Mouse (Mus musculus): ENCODE measurements around the gene Exoc3l4.

Gene Exoc3l4

DNA sequence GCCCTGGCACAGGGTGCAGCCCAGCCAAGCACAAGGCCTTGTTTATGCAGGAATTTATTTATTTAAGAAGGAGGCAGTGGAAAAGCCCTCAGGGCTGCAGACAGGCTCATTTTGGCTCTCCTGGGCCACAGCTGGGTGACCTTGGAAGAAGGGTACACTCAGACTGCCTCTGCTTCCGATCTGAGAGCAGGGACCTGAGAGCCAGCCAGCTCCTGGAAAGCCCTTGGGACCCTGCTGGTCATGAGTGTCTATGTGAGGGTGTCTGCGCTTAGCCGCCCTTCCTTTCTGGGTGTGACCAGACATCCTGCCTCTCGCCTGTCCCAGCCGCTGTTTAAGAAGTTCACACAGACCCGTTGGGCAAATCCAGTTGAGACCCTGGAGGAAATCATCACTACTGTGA lies 33.5 kb downstream of the Exoc3l4 start:
- DNase-seq (ENCODE audit: low read depth, low spot score) = no peak

DNA sequence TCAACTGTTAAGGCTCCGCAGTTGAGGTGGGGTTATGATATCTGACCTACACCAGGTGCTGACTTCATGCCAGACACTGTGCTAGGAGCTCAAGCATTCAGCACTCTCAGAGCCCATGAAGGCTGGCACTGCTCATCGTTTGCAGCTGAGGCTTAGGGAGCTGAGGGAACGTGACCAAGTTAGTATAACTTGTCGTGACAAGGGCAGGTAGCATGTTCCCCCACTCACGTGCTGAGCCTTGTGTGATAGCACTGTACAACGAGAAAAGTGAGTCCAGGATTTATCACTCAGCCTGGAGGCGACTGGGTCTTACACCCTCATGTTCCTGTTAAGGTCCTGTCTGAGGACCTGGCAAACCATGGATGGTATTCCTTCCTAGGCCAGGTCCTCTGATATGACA lies 34.7 kb downstream of the Exoc3l4 start:
- DNase-seq (ENCODE audit: low read depth, low spot score) = no peak

DNA sequence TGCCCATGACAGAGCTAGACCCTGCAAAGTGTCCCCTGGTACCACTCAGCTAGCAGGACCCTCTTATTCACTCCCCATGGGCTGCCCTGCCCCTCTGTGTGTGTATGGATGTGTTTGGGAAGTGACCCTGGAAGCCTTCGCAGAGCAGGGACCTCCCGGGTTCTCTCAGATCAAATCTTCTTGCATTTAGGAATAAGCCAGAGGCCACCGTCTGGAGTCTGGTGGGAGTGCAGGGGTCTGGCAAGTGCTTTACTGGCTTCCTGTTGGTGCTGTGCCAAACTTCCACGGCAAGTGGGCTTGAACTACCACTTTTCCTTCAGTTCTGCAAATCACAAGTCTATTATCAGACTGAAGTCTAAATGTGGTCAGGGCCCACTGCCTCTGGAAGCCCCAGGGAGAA lies 37.2 kb downstream of the Exoc3l4 start:
- DNase-seq (ENCODE audit: low read depth, low spot score) = no peak

DNA sequence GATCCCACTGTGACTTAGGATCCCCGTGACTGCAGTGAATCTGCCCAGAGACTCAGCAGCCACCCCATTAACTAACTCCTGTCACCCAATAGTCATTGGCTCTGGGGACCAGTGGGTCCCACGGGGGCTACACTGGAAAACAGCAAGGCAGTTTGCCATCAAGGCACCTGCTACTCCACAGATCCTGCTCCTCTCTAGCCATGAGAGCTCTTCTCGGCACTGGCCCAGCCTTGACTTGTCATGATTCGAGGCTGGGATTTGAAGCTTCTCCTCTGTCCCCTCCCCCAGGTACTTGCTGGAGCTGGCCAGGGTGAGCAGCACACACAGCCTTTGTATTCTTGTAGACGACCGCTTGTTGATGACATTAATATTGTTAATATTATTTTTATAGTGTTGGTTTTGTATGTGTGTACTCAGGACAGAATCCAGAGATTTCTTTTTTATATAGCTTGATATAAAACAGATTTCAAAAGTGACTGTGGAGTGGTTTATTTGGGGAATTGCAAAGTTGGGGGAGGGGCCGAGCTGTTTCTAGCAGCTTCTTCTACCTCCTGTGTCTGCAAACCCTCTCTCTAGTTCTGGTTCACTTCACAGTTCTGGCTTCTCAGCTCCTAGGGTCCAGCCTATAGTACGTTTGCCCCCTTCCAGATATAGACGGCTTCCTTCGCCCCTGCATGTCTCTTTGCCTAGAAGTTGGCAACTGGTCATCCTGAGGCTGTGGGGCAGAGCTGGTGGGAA lies 37.9 kb downstream of the Exoc3l4 start:
- DNase-seq (ENCODE audit: low read depth, low spot score) = no peak

DNA sequence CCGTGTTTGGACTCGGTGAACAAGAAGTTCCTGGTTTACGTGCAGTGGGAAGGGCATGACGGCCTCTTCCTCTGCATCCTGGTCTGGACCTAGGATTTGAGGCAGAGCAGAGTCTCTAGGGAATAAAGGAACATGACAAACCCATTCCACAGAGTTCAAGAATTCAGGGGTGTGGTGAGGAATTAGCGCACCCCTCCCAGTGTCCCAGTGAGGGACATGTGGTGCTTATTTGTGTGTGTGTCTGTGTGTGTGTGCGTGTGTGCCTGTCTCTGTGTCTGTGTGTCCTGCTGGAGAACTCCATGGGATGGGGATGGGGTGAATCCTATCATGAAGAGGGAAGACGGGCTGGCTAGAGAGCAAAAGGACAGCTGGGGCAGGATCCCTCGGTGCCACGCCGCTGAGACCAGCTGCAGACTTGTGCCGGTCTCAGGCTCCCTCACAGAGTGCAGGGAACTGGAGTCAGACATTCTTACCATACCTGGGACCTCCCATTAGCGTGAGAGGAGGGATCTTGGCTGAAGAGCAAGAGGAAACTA lies 38.6 kb downstream of the Exoc3l4 start:
- no peak for DNase-seq (ENCODE audit: low read depth, low spot score)

DNA sequence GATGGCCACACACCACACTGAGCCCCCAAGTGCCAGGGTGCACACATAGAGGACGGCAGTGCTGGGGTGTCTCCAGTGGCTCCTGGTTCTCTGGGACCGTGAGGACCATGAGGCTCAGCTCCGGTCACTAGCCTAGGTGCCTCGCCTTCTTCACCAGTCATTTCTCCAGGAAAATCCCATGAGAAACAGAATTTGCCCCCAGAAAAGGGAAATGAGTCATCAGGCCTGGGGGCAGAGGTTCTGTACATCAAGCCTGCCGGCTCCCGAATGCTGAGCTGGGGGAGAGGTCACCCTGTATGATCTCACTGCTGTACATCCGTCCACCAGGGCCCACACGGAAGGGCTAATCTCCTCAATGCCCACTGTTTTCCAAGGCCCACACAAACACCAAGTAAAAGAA lies 39.0 kb downstream of the Exoc3l4 start:
- no peak for DNase-seq (ENCODE audit: low read depth, low spot score)

DNA sequence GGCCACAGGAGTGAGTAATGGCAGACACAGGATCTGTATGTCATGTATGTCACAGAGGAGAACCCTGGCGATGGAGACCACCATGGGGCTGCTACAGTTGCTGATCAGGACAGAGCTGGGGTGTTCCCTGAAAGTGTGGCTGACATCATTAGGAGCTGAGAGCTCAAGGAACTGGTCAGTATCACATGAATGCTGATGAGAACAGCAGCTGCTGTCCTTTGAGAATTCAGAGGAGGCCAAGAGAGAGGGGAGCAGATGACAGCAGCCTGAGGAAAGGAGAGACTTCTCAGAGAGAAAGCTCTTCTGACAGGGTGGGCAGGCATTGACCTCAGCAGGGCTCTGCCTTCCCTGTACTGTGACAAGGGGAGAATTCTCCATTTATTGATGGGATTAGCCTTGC lies 40.9 kb downstream of the Exoc3l4 start:
- no peak for DNase-seq (ENCODE audit: low read depth, low spot score)

DNA sequence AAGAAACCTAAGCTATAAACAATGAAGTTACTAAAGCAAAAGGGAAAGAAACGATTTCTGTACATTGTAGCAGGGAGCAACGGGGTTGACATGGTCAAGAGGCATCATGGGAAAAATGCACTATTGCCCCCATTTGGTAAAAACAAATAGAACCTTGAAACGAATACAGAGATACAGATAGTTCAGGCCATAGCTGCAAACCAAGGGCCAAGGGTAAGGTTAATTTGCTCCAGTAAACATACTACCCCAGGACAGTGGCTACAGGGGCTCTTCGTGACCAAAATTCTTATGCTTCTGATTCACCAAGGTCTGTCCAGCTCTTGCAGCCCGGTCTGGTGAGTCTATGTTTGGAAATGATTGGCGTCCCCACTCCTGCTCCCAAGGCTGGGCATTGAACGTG lies 46.8 kb downstream of the Exoc3l4 start:
- DNase-seq (ENCODE audit: low read depth, low spot score) = no peak

DNA sequence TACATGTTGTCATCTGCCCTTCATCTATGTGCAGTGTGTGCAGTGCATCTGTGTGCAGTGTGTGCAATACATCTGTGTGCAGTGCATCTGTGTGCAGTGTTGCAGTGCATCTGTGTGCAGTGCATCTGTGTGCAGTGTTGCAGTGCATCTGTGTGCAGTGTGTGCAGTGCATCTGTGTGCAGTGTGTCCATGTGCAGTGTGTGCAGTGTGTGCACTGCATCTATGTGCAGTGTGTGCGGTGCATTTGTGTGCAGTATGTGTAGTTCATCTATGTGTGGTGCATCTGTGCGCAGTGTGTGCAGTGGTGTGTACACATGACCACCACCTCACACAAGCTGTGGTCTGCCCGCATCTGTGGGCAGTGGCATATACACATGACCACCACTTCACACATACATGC lies 49.6 kb downstream of the Exoc3l4 start:
- DNase-seq (ENCODE audit: low read depth, low spot score) = no peak

DNA sequence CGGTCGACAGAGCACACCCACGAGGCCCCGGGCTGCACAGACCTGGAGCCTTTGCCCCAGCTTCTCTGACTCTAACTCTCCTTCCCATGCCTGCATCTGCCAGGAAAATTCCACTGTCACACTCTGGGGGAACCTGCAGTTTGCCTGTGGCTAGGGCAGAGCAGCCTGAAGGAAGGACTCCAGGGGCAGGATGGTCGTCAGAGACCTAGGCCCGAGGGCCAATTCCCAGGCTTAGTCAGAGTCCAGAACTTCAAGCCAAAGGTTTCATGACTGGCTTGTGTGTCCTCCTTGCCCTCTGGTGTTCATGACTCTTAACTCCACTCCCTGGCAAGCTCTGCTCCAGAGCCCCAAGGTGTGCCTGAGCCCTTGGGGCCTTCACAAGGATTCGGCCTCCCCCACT lies 51.4 kb downstream of the Exoc3l4 start:
- DNase-seq (ENCODE audit: low read depth, low spot score) = no peak

DNA sequence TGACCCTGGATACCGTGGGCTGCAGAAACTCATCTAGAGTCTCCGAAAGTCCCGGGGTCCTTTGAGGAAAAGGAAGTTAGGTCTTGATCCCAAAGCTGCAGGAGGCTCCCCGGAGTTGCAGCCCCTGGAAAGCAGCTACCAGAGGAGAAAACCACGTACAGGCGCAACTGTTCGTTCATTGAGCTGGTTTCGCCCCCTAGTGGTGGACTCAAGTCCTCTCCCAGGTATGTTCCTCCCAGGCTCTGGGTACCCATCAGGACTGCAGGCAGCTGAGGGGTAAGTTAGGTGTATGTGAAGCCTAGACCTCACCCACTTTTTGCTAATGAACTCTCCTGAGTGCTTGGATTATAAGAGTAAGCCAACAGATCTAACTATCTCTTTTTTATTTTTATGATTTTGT lies 52.7 kb downstream of the Exoc3l4 start:
- peak; percentile 59 for DNase-seq (ENCODE audit: low read depth, low spot score)

DNA sequence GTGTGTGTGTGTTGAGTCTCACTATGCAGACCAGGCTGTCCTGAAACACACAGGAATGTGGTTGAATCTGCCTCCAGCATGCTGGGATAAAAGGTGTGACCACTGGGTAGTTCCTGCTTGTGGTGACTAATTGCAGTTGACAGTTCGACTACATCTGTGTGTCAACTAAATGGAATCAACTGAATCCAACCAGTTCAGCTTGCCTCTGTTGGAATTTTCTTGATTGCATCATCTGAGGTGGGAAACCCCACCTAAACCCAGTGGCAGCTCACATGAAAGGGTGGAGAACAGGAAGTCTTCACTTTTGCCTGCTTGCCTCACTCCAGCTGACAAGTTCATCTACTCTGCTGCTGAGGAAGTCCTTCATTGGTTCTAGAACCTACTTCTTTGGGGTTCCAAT lies 54.3 kb downstream of the Exoc3l4 start:
- DNase-seq (ENCODE audit: low read depth, low spot score) = no peak

DNA sequence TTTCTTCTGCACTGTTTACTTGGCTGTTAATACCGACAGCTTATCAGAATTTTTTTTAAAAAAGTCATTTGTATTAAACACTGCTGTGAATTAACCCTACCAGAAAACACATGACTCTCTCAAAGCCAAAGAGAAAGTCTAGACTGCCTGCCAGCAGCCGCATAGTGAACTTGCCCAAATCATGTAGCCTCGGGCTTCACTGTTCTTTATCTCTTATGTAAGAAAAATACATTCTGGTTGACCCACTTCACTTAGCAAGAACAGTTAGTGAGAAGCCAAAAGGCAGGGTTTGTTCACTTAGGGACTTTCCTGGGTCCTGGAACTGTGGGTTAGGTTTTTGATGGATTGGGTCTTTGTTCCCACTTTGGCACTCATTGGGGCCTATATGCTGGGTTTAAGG lies 54.9 kb downstream of the Exoc3l4 start:
- DNase-seq (ENCODE audit: low read depth, low spot score) = no peak

DNA sequence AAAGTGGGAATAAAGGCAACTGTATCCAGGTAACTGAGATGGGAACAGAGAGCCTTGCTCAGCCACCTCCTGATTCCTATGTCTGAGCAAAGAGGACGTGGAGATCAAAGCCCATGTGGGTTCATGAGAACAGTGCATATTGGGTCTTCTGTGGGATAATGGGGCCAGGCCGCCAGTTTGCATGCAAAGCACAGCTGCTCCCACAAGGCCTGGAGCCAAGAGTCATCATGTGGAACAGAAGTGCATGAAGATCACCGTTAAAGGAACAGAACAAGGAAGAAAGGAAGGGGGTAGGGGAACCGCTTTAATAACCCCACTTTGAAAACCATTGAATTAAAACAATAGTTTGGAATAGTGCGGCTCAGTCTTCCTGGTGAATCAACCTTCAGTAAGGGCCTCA lies 56.1 kb downstream of the Exoc3l4 start:
- no peak for DNase-seq (ENCODE audit: low read depth, low spot score)

DNA sequence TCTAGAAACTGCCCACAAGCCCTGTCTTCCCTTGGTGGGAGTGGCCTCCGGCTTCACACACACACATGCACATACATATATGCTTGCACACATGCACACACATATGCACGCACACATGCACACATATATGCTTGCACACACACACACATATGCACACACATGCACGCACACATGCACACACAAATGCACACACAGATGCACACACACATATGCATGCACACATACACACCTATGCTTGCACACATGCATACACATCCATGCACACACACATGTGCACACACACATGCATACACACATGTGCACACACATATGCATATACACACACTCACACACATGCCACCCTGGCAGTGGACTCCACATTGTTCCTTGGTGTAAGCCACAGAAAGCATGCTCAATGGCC lies 57.6 kb downstream of the Exoc3l4 start:
- no peak for DNase-seq (ENCODE audit: low read depth, low spot score)

DNA sequence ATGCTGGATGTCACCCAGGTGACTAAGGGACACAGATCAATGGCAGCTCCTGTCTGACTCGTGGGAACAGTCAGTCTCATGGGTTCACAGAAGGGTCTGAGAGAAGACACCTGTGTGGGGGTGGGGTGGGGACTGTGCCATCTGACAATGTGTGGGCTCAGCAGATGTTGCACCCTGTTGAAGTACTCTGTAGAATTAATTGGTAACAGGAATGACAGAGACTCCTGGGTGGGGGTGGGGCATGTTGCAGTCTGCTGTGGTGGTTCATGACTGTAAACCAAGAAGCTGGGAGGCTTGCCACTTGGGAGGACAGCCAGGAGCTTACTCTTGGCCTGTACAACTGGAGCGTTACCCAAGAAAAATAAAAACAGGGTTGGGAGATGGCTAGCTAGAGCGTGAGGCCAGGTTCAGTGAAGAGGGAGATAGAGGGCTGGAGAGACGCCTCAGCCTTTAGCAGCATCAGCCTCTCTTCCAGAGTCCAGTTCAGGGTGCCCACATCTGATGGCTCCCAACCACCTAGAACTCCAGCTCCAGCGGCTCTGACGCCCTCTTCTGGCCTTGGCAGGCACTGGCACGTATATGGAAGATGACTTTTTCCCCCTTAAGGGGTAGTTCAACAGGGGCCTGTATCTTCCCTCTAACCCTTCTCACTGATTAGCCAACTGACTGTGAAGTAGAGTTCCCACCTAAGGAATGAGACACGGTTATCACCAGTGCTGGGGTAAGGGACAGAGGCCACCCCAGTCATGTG lies 58.3 kb downstream of the Exoc3l4 start:
- DNase-seq (ENCODE audit: low read depth, low spot score) = no peak

DNA sequence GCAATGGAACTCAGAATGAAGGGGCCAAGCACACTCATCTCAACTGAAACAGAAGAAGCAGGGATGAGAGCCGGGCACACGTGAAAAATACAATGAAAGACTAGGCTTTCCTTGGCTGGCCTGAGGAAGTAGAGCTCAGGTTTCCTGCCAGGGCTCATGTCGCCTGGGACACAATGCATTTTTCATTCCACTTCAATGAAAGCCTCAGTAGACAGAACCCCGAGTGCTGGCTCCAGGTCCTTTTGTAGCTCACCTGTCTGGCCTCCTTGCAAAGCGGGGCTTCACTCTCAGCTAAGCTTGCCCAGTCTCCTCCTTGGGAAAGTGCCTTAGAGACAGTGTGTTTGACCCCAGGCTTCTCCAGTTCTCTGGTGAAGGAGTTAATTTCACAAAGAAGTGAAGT lies 62.1 kb downstream of the Exoc3l4 start:
- no peak for DNase-seq (ENCODE audit: low read depth, low spot score)

DNA sequence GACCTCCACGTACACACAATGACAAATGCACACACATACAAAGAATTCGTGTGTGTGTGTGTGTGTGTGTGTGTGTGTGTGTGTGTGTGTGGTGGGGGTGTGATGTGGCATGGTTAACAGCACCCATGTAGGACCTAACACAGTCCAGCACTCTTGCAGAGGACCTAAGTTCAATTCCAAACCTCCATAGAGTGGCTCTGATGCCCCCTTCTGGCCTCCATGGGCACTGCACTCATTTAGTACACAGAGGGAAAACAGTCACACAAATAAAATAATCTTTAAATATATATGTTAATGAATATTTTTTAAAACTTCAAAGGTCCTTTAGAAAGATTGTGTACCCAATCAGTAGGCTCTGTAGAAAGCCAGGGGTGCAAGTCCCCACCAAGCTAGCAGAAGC lies 63.1 kb downstream of the Exoc3l4 start:
- no peak for DNase-seq (ENCODE audit: low read depth, low spot score)
